Mouse (Mus musculus) liver, adult 2 months (tissue): ENCODE data around the gene Inafm1.

ENCODE experiments used
- CTCF ChIP-seq: fragments of 200-500 bp; IDR thresholded peaks from 2 replicates; pipeline ENCODE4 v1.5.1; 2011; ENCODE audit warnings: low read depth, low read length, control low read depth
- POLR2A ChIP-seq: fragments of 200-500 bp; IDR thresholded peaks from 2 replicates; pipeline ENCODE4 v1.6.1; 2011; ENCODE audit warnings: low read length, control low read depth; ENCODE audit not compliant: insufficient read depth; ENCODE audit errors: extremely low read depth

DNA sequence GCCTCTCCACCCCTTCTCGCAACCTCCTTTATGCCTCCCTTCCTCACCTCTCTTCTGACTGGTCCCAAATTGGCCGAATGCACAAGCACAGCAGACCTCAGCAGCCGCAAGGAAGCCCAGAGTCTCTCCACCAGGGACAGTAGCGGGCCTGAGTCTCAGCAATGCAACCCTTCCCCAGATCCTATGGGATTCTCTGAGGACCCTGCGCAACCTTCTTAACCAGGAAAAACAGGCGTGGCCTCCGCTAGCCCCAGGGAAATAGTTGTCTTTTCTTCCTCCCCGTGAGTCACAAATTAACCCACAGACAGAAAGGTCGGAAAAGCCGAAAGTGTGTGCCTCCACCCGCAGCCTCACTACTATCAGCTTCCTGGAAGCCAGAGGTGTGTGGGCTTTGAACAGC, 31.6 kb downstream of the Inafm1 start:
- TF ChIP-seq CTCF = peak; percentile 30; the same call in 1 of the 2 replicates
- TF ChIP-seq POLR2A = no peak
